Mouse (Mus musculus): Measurements from ENCODE around the gene Lsm11.

Lsm11 gene

GRCm38 (mm10) chr11:45929541-45929940, 15.2 kb downstream of the Lsm11 start:
- no peak for ATAC-seq (ENCODE audit: insufficient number of reproducible peaks, low FRiP score, low TSS enrichment)

GRCm38 (mm10) chr11:45927456-45927855, 17.3 kb downstream of the Lsm11 start:
- ATAC-seq (ENCODE audit: insufficient number of reproducible peaks, low FRiP score, low TSS enrichment), result no peak

- ATAC-seq (ENCODE audit: insufficient number of reproducible peaks, low FRiP score, low TSS enrichment), result peak; percentile 89
Observed at GRCm38 (mm10) chr11:45926640-45927082, 18.1 kb downstream of the Lsm11 start.

GRCm38 (mm10) chr11:45925436-45925835, 19.3 kb downstream of the Lsm11 start:
- ATAC-seq (ENCODE audit: insufficient number of reproducible peaks, low FRiP score, low TSS enrichment), result no peak

GRCm38 (mm10) chr11:45921480-45921898, 23.2 kb downstream of the Lsm11 start:
- ATAC-seq (ENCODE audit: insufficient number of reproducible peaks, low FRiP score, low TSS enrichment), result no peak

- ATAC-seq (ENCODE audit: insufficient number of reproducible peaks, low FRiP score, low TSS enrichment), result no peak
Observed at GRCm38 (mm10) chr11:45921026-45921425, 23.7 kb downstream of the Lsm11 start.

- ATAC-seq (ENCODE audit: insufficient number of reproducible peaks, low FRiP score, low TSS enrichment), result no peak
Observed at GRCm38 (mm10) chr11:45918836-45919235, 25.9 kb downstream of the Lsm11 start.

- ATAC-seq (ENCODE audit: insufficient number of reproducible peaks, low FRiP score, low TSS enrichment), result no peak
Observed at GRCm38 (mm10) chr11:45918018-45918417, 26.7 kb downstream of the Lsm11 start.

GRCm38 (mm10) chr11:45916196-45916595, 28.5 kb downstream of the Lsm11 start:
- no peak for ATAC-seq (ENCODE audit: insufficient number of reproducible peaks, low FRiP score, low TSS enrichment)

GRCm38 (mm10) chr11:45910701-45911100, 34.0 kb downstream of the Lsm11 start:
- ATAC-seq (ENCODE audit: insufficient number of reproducible peaks, low FRiP score, low TSS enrichment), result no peak

GRCm38 (mm10) chr11:45908894-45909293, 35.8 kb downstream of the Lsm11 start:
- no peak for ATAC-seq (ENCODE audit: insufficient number of reproducible peaks, low FRiP score, low TSS enrichment)

- ATAC-seq (ENCODE audit: insufficient number of reproducible peaks, low FRiP score, low TSS enrichment), result no peak
Observed at GRCm38 (mm10) chr11:45908070-45908469, 36.7 kb downstream of the Lsm11 start.

GRCm38 (mm10) chr11:45907301-45907700, 37.4 kb downstream of the Lsm11 start:
- no peak for ATAC-seq (ENCODE audit: insufficient number of reproducible peaks, low FRiP score, low TSS enrichment)

- ATAC-seq (ENCODE audit: insufficient number of reproducible peaks, low FRiP score, low TSS enrichment), result no peak
Observed at GRCm38 (mm10) chr11:45906109-45906786, 38.5 kb downstream of the Lsm11 start.

- no peak for ATAC-seq (ENCODE audit: insufficient number of reproducible peaks, low FRiP score, low TSS enrichment)
Observed at GRCm38 (mm10) chr11:45900233-45901015, 44.3 kb downstream of the Lsm11 start.

- ATAC-seq (ENCODE audit: insufficient number of reproducible peaks, low FRiP score, low TSS enrichment), result no peak
Observed at GRCm38 (mm10) chr11:45897392-45897791, 47.3 kb downstream of the Lsm11 start.

- ATAC-seq (ENCODE audit: insufficient number of reproducible peaks, low FRiP score, low TSS enrichment), result no peak
Observed at GRCm38 (mm10) chr11:45892861-45893360, 51.8 kb downstream of the Lsm11 start.

GRCm38 (mm10) chr11:45890423-45890822, 54.3 kb downstream of the Lsm11 start:
- ATAC-seq (ENCODE audit: insufficient number of reproducible peaks, low FRiP score, low TSS enrichment), result no peak

GRCm38 (mm10) chr11:45889981-45890380, 54.8 kb downstream of the Lsm11 start:
- ATAC-seq (ENCODE audit: insufficient number of reproducible peaks, low FRiP score, low TSS enrichment), result no peak

GRCm38 (mm10) chr11:45888471-45889030, 56.2 kb downstream of the Lsm11 start:
- ATAC-seq (ENCODE audit: insufficient number of reproducible peaks, low FRiP score, low TSS enrichment), result no peak

GRCm38 (mm10) chr11:45886596-45886995, 58.1 kb downstream of the Lsm11 start:
- no peak for ATAC-seq (ENCODE audit: insufficient number of reproducible peaks, low FRiP score, low TSS enrichment)
